Mouse (Mus musculus) testis, adult 2 months (tissue): Measurements from ENCODE around the gene Ear10. TPM values are rescaled to one million over a fixed set of nuclear protein-coding genes. Genes with fewer than 3 reads are reported as not detected.
"Not testable (repeated sequence)": the region's sequence is repeated elsewhere in the genome, so short reads cannot be mapped to it uniquely, and the experiment has no call there.

Source experiments
- H3K27ac ChIP-seq: fragments of 200-500 bp; 2 replicates; pipeline ENCODE4 v1.5.1; 2012; ENCODE audit warnings: low read depth, low read length; ENCODE audit not compliant: control insufficient read depth, insufficient read depth
- H3K27me3 ChIP-seq: fragments of 200-500 bp; 2 replicates; pipeline ENCODE4 v1.6.1; 2012; ENCODE audit warnings: mild to moderate bottlenecking, low read length, moderate library complexity; ENCODE audit not compliant: control insufficient read depth, insufficient read depth
- H3K36me3 ChIP-seq: fragments of 200-500 bp; 2 replicates; pipeline ENCODE4 v1.6.1; 2012; ENCODE audit warnings: mild to moderate bottlenecking, low read length; ENCODE audit not compliant: control insufficient read depth, insufficient read depth
- H3K4me1 ChIP-seq: fragments of 200-500 bp; 2 replicates; pipeline ENCODE4 v1.6.1; 2012; ENCODE audit warnings: low read length; ENCODE audit not compliant: control insufficient read depth, insufficient read depth
- H3K4me3 ChIP-seq: fragments of 200-500 bp; 2 replicates; pipeline ENCODE4 v1.5.1; 2012; ENCODE audit warnings: low read depth, mild to moderate bottlenecking, low read length, moderate library complexity, mixed read lengths; ENCODE audit not compliant: control insufficient read depth
- CTCF ChIP-seq: fragments of 200-500 bp; IDR thresholded peaks from 2 replicates; pipeline ENCODE4 v1.5.1; 2012; ENCODE audit warnings: low read depth, mild to moderate bottlenecking, inconsistent platforms, low read length, moderate library complexity; ENCODE audit not compliant: control insufficient read depth, insufficient read depth, insufficient replicate concordance
- polyA plus RNA-seq: library from polyadenylated mRNA; depleted of rRNA; stranded (reverse); fragments of >200 nt; gene quantifications from 2 replicates; pipeline ENCODE4 v1.2.3, GENCODE M21; 2012; rRNA removed

Ear10 gene
- polyA plus RNA-seq, result 0.30 TPM in 1 of 2 replicates, not detected in the other

GRCm38 (mm10) chr14:43923459-43923858 is at the start of gene Ear10:
Gene Ear10 (minus strand): TSS chr14:43923559.
- not testable (repeated sequence) for H3K27ac ChIP-seq, H3K36me3 ChIP-seq, H3K4me1 ChIP-seq, H3K4me3 ChIP-seq, H3K27me3 ChIP-seq

- not testable (repeated sequence) for H3K36me3 ChIP-seq, H3K4me1 ChIP-seq, H3K27ac ChIP-seq, H3K4me3 ChIP-seq, H3K27me3 ChIP-seq
Observed at GRCm38 (mm10) chr14:43956769-43957168, 33.4 kb upstream of the Ear10 start, which contains the start of gene Ang5. Gene Ang5 (plus strand): TSS chr14:43957069.

- not testable (repeated sequence) for H3K36me3 ChIP-seq, H3K27me3 ChIP-seq, H3K4me1 ChIP-seq, H3K4me3 ChIP-seq, H3K27ac ChIP-seq
Observed at GRCm38 (mm10) chr14:43955074-43955473, 31.7 kb upstream of the Ear10 start.

GRCm38 (mm10) chr14:43953382-43953781 is 30.0 kb upstream of the Ear10 start:
- not testable (repeated sequence) for H3K27ac ChIP-seq, H3K36me3 ChIP-seq, H3K4me3 ChIP-seq, H3K27me3 ChIP-seq, H3K4me1 ChIP-seq

GRCm38 (mm10) chr14:43933399-43933798 is 10.0 kb upstream of the Ear10 start:
- H3K4me3 ChIP-seq, H3K27ac ChIP-seq, H3K27me3 ChIP-seq, H3K36me3 ChIP-seq, H3K4me1 ChIP-seq: not testable (repeated sequence)

GRCm38 (mm10) chr14:43932991-43933390 is 9.6 kb upstream of the Ear10 start:
- H3K27me3 ChIP-seq, H3K27ac ChIP-seq, H3K4me1 ChIP-seq, H3K4me3 ChIP-seq, H3K36me3 ChIP-seq: not testable (repeated sequence)

- peak overlapping the region; percentile 68 for H3K4me3 ChIP-seq
- H3K36me3 ChIP-seq, H3K27me3 ChIP-seq, H3K4me1 ChIP-seq, H3K27ac ChIP-seq: not testable (repeated sequence)
Observed at GRCm38 (mm10) chr14:43925404-43925950, 2.1 kb upstream of the Ear10 start.

GRCm38 (mm10) chr14:43924688-43925403 is 1.5 kb upstream of the Ear10 start, which contains the start of gene Gm8113:
Gene Gm8113 (plus strand): TSS chr14:43925390.
- not testable (repeated sequence) for H3K4me1 ChIP-seq, H3K27me3 ChIP-seq, H3K27ac ChIP-seq, H3K36me3 ChIP-seq
- peak; percentile 72 for TF ChIP-seq CTCF
- peak within 1 kb of the TSS; percentile 68 for H3K4me3 ChIP-seq

GRCm38 (mm10) chr14:43918214-43918613 is 5.1 kb downstream of the Ear10 start:
- not testable (repeated sequence) for H3K27ac ChIP-seq, H3K27me3 ChIP-seq, H3K4me3 ChIP-seq, H3K4me1 ChIP-seq, H3K36me3 ChIP-seq

GRCm38 (mm10) chr14:43898577-43898976 is 24.8 kb downstream of the Ear10 start:
- H3K27ac ChIP-seq, H3K36me3 ChIP-seq, H3K4me1 ChIP-seq, H3K4me3 ChIP-seq, H3K27me3 ChIP-seq: not testable (repeated sequence)

- H3K4me3 ChIP-seq, H3K4me1 ChIP-seq: not testable (repeated sequence)
Observed at GRCm38 (mm10) chr14:43895357-43895756, 28.0 kb downstream of the Ear10 start.

GRCm38 (mm10) chr14:43891288-43891687 is 32.1 kb downstream of the Ear10 start:
- not testable (repeated sequence) for H3K27ac ChIP-seq, H3K36me3 ChIP-seq, H3K27me3 ChIP-seq, H3K4me1 ChIP-seq, H3K4me3 ChIP-seq

More at GRCm38 (mm10) chr14:43895357-43895756, 28.0 kb downstream of the Ear10 start:
- not testable (repeated sequence) for H3K27ac ChIP-seq, H3K27me3 ChIP-seq, H3K36me3 ChIP-seq
